Mouse (Mus musculus) heart, postnatal 0 days (tissue): Measurements from ENCODE around the gene Sall2.

Experiments
- CTCF ChIP-seq: IDR thresholded peaks from 2 replicates; pipeline ENCODE4 v1.5.1; 2016; ENCODE audit warnings: antibody characterized with exemption, control low read depth, low read depth
- EP300 ChIP-seq: IDR thresholded peaks from 2 replicates; pipeline ENCODE4 v1.6.1; 2016; ENCODE audit warnings: antibody characterized with exemption, low read depth

- TF ChIP-seq CTCF, result no peak
- TF ChIP-seq EP300, result no peak
These were observed 9.2 kb downstream of the Sall2 start for GRCm38 (mm10) chr14:52319361-52319760.
